Mouse (Mus musculus): Measurements from ENCODE around the gene Asphd2.

The Asphd2 gene

DNA sequence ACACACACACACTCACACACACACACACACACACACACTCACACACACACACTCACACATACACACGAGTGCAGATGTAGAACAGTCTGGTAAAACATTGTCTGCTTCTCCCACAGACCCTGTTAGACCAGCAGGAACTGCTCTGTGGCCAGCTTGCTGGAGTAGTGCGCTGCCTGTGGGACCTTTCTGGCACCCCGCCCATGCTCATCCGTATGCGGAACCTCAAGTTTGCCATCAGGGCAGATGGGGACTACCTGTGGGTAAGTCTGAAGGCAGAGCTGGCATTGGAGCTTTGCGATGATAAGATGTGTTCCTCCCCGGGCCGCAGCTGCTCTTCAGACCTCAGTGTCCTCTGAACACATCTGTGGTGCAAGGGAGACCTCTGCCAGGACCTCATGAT lies 45.5 kb downstream of the Asphd2 start:
- no peak for DNase-seq (ENCODE audit: low read depth)

DNA sequence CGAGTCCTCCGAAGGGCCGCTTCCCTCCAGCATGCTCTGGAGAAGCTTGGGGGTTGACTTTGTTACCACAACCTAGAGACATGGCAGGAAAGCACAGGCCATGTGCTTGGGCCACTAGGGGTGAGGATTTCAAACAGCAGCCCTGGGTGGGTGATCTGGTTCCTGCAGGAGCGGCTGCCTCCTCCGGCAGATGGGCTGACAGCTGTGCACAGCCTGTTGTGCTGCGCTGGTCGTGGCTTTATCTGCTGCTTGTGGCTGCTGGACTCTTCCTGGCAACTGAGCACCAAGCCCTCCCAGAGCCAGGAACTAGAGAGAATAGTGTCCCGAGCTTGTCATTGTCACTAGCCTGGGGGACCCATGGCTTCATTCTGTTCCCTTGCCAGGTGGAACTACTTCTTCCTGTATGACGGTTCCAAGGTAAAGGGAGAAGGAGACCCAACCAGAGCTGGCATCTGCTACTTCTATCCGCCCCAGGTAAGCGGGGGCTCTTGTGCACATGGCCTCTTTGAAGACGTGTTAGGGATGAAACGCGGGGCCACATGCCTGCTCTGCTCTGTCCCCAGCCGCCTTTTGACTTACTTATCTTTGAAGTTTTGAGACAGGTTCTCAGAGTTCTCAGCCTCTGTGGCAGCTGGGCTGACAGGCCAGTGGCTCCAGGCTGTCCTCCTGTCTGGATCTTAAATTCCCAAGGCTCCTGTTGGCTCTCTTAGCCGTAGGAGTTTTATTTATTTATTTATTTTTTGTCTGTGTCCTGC lies 48.3 kb downstream of the Asphd2 start:
- no peak for DNase-seq (ENCODE audit: low read depth)

DNA sequence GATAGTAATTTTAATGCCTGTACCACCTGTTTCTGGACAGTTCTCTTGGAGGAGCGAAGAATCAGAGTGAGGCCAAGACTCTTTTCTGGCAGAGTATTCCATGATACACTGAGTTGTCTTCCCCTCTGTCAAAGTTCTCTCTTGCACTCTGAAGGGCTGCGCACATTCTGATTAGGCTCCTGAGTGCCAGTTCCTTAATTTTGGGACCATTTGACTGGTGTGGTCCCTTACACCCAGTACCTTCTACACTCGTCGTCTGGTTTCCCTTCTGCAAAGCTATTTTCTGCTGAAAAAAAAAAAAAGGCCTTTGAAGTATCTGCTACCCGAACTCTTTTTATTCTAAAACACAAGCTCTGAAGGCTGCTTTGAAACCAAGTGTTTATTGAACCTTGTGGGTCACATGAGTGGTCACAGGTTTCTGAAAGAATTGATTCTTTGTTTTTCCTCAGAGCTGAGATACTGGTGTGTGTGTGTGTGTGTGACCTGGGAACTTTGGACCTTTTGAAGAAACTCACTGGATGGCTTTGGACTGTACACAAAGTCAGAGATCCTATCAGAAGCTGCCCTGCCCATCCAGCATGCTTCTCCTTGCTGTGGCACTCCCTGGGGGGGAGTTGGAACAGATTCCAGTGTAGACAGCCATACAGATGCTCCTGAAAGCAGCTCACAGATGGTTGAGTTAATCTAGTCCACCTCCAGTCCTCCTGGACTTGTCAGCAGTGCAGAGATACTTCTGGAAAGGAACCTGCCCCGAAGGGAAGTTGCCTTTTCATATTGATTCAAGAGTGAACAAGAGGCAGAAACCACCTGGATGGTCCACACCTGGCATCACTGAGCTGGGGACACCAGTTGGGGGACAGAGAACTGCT lies 50.3 kb downstream of the Asphd2 start:
- DNase-seq (ENCODE audit: low read depth) = no peak

DNA sequence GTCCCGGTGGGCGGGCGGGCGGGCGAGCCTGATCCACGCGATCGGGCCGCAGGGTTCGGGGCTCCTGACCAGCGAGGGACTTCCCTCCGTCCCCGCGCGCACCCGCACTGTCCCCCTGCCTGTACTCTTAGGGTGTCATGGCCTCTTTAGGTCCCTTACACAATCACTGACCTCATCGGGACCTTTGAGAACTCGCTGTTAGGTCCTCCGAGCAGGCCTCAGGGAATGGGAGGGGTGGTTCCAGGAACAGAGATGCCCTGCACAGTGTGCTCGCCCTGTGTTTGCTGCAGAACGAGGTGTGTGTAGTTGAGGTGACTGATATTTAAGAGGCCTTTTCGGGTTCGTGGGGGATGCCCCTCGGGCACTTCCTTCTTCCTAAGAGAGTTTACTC lies 51.5 kb downstream of the Asphd2 start:
- DNase-seq (ENCODE audit: low read depth) = no peak

DNA sequence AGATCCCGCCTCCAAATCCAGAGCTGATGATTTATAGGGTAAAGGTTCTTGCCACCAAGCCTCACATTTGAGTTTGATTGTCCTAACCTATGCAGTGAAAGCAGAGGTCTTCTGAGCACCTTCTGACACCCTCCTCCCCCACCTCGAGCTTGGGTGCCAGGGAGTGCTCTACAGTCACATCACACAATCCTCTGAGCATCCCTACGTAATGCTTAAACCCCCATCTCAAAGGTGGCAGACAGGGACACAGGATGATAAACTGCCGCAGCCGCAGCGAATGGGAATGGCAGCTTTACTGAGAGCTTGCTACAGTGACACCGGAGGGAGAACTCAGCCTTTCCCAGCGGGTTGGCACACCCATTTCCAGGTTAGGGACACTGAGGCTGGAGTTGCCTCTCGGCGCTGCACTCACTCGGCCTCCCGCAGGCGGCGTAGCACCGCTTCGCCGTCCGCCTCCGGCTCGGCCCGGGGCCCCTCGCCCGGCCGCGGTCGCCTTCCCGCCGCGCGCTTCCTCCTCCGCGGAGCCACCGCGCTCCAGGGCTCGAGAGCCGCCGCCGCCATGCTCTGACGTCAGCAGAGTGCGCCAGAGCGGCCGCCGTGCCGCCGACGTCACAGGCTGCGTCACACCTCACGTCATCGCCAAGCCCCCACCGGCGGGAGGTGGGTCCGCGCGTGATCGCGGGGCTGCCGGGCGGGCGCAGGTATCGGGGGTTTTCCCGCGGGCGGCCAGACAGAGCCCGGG lies 52.0 kb downstream of the Asphd2 start, which contains the start of the genes Srrd and Hps4:
Gene Srrd, minus strand, starts transcription at position 578 of the 742 bp plus-strand sequence.
Gene Hps4, plus strand, starts transcription at position 621 of the 742 bp plus-strand sequence.
- DNase-seq (ENCODE audit: low read depth) = no peak

DNA sequence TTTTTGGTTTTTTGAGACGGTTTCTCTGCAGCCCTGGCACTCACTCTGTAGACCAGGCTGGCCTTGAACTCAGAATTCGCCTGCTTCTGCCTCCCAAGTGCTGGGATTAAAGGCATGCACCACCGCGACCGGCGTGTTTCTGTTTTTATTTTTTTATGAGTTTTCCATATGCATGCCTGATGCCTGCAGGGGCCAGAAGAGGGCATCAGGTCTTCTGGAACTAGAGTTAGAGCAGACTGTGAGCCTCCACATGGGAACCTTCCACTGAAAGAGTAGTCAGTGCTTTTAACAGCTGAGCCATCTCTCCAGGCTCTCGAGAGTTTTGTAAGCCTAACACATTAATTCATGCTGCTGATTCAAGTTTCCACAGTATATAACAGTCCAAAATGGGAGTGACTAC lies 55.5 kb downstream of the Asphd2 start:
- DNase-seq (ENCODE audit: low read depth) = no peak

DNA sequence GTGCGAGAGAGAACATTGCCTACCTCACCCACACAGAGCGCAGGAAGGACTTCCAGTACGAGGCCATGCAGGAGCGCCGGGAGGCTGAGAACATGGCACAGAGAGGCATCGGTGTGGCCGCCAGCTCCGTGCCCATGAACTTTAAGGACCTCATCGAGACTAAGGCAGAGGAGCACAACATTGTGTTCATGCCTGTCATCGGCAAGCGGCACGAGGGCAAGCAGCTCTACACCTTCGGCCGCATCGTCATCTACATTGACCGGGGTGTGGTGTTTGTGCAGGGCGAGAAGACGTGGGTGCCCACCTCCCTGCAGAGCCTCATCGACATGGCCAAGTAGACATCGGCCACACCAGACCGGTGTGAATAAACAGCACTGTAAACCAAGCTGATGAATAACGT lies 57.7 kb downstream of the Asphd2 start:
- no peak for DNase-seq (ENCODE audit: low read depth)

DNA sequence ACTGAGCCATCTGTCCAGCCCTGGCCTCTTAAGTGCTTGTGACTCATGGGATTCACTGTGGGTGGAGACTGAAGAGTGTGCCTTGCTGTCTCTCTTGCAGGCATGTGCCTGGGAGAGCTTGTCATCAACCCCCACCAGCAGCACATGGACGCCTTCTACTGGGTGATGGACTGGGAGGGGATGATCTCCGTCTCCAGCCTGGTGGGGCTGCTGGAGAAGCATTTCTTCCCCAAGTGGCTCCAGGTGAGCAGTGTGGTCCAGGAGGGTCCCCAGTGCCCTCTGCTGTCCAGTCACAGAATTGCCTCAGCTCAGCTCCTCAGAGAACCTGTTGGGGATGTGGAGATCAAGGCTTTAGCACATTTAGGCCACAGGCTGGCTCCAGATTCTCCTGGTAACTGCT lies 59.2 kb downstream of the Asphd2 start:
- no peak for DNase-seq (ENCODE audit: low read depth)

Measured in fibroblast of lung, adult 2 months (primary cell).